Mouse (Mus musculus): ENCODE data around the gene Atp5mpl.

GRCm38 (mm10) chr12:111978274-111978673 lies 11.5 kb upstream of the Atp5mpl start:
- TF ChIP-seq CTCF (IDR thresholded peaks at IDR 0.05; ENCODE audit: insufficient read depth, low read depth, low read length) = no peak
- no peak for TF ChIP-seq POLR2A (IDR thresholded peaks at IDR 0.05; ENCODE audit: insufficient read depth, low read depth, low read length)
